Mouse (Mus musculus) heart, postnatal 0 days (tissue): ENCODE measurements around the gene Zc2hc1c.

Source experiments
- CTCF ChIP-seq: IDR thresholded peaks from 2 replicates; pipeline ENCODE4 v1.5.1; 2016; ENCODE audit warnings: antibody characterized with exemption, control low read depth, low read depth
- EP300 ChIP-seq: IDR thresholded peaks from 2 replicates; pipeline ENCODE4 v1.6.1; 2016; ENCODE audit warnings: antibody characterized with exemption, low read depth

- TF ChIP-seq CTCF (peak; percentile 64), EP300 (no peak)
Measured at GRCm38 (mm10) chr12:85346374-85346773, 58.0 kb downstream of the Zc2hc1c start.
